Mouse (Mus musculus) CD4-positive helper T cell, adult 2 months (primary cell): ENCODE data around the gene Traf6.

Experiments
- DNase-seq: peaks from one replicate; pipeline ENCODE4 v3.0.0-alpha.2; 2012; ENCODE audit warnings: low read depth, missing footprints, low spot score

Gene Traf6

GRCm38 (mm10) chr2:101678236-101679021 is at the start of gene Traf6:
Gene Traf6, plus strand, starts transcription at chr2:101678429.
- DNase-seq, result peak; percentile 87

- no peak for DNase-seq
These were observed 39.0 kb upstream of the Traf6 start for GRCm38 (mm10) chr2:101638979-101639839.

GRCm38 (mm10) chr2:101639840-101640350 is 38.3 kb upstream of the Traf6 start:
- no peak for DNase-seq

GRCm38 (mm10) chr2:101645841-101646240 is 32.4 kb upstream of the Traf6 start:
- no peak for DNase-seq

DNA sequence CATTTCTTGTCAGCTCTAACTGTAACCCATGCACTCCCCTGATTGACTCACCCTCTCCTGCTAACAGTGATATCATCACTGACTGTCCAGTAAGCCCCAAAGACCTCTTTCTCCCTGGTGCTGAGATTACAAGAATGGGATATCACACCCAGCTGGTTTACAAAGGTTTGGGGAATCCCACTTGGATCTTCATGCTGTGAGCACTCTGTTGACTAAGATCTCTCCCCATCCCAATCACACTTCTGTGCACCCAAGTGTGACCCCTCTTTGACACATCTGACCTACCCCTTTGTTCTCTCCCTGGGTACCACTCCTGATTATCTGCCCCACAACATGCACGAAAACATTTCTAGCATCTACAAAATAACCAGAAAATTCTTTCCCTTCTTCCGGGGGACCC is 29.9 kb upstream of the Traf6 start:
- DNase-seq, result no peak

- DNase-seq, result no peak
These were observed 29.0 kb upstream of the Traf6 start, which contains the start of the genes Rag1 and B230118H07Rik for GRCm38 (mm10) chr2:101649114-101649671. Gene Rag1, minus strand, starts transcription at chr2:101649501. Gene B230118H07Rik, minus strand, starts transcription at chr2:101649532.

GRCm38 (mm10) chr2:101650446-101650845 is 27.8 kb upstream of the Traf6 start:
- DNase-seq, result no peak

GRCm38 (mm10) chr2:101652204-101652920 is 25.9 kb upstream of the Traf6 start:
- no peak for DNase-seq

GRCm38 (mm10) chr2:101652921-101653597 is 25.2 kb upstream of the Traf6 start:
- peak; percentile 53 for DNase-seq

- DNase-seq, result no peak
These were observed 17.7 kb upstream of the Traf6 start for GRCm38 (mm10) chr2:101660536-101660935.

- peak; percentile 58 for DNase-seq
These were observed 13.0 kb upstream of the Traf6 start for GRCm38 (mm10) chr2:101665058-101665702.

- no peak for DNase-seq
These were observed 12.5 kb upstream of the Traf6 start for GRCm38 (mm10) chr2:101665703-101666092.

DNA sequence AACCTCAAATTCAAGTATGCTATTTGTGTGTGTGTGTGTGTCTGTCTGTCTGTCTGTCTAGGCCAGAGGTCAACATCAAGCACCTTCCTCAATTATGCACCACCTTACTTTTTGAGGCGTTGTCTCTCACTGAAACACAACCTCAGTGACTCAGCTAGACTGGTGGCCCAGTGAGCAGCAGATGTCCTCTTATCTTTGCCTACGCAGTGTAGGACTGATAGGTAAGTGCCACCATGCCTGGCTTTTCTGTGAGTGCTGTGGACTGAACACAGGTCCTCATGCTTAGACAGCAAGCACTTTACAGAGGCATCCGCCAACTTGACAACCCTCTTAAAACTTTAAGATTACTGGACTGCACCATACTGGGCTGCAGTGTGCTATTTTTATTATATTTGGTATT is 9.5 kb upstream of the Traf6 start:
- DNase-seq, result no peak

- DNase-seq, result no peak
These were observed 4.7 kb upstream of the Traf6 start for GRCm38 (mm10) chr2:101673547-101673946.

GRCm38 (mm10) chr2:101679164-101679784 is 1.0 kb downstream of the Traf6 start:
- DNase-seq, result peak; percentile 54

GRCm38 (mm10) chr2:101684421-101684820 is 6.2 kb downstream of the Traf6 start:
- no peak for DNase-seq

DNA sequence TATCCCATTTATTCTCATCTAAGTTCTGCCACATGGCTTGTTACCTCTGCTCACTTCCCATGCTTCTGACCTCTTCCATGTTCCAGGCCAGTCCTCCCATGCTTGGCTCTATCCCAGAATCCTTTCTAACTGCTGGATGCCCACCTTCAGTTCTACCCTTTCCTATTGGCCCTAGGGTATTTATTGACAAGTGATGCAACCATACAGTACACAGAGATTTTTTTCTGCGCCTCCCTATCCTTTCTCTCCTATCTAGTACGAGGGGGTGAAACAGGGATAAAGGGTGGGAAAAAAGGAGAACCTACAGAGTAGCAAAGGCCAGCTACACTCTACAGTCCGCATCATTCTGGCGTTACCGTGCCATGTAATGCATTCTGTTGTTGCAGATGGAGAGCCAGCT is 9.8 kb downstream of the Traf6 start:
- no peak for DNase-seq

DNA sequence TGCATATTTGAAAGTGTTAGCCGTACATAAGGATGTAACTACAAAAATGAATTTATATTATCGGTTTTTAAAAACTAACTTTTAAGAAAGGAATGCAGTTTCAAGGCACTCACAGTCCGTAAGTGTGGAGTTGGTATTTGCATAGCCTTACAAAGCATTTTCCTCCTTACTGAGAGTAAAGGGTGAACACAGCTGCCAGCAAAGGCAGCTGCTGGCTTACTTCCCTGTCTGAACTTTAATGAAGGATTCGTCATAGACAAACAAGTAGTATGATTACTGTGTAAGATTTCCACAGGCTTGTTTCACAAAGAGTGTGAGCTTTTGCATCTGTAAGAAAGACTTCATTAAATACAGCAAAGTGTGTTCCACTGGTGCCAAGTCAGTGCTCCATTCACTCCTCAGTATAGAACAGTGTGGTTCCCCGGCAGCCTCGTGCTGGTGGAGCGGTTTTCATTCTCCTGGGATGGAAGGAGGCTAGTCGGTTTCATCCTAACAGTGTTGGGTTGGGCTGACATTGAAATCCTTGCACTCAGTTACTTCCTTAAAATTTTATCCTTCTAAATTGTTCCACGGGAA is 12.1 kb downstream of the Traf6 start:
- no peak for DNase-seq

- DNase-seq, result no peak
These were observed 14.8 kb downstream of the Traf6 start for GRCm38 (mm10) chr2:101693043-101693442.
